Mouse (Mus musculus) bone marrow macrophage, adult 2 months (primary cell): ENCODE results near the gene Olfr1513.

Experiments
- CTCF ChIP-seq: IDR thresholded peaks from 2 replicates; pipeline ENCODE4 v1.5.1; 2012; ENCODE audit warnings: low read depth, mild to moderate bottlenecking, low read length, moderate library complexity
- POLR2A ChIP-seq: IDR thresholded peaks from 2 replicates; pipeline ENCODE4 v1.6.1; 2012; ENCODE audit warnings: mild to moderate bottlenecking, low read depth, low read length, borderline replicate concordance

GRCm38 (mm10) chr14:52319361-52319760 lies 36.8 kb downstream of the Olfr1513 start:
- TF ChIP-seq POLR2A = no peak
- TF ChIP-seq CTCF = no peak
